Mouse (Mus musculus): ENCODE measurements around the gene Spaca6. TPM values are rescaled to one million over a fixed set of nuclear protein-coding genes. Genes with fewer than 3 reads are reported as not detected.
"Not testable (repeated sequence)": the region's sequence is repeated elsewhere in the genome, so short reads cannot be mapped to it uniquely, and the experiment has no call there.

Gene Spaca6
- total RNA-seq, 2 experiments from 2014 or later: 4.8 to 6.0 TPM

DNA sequence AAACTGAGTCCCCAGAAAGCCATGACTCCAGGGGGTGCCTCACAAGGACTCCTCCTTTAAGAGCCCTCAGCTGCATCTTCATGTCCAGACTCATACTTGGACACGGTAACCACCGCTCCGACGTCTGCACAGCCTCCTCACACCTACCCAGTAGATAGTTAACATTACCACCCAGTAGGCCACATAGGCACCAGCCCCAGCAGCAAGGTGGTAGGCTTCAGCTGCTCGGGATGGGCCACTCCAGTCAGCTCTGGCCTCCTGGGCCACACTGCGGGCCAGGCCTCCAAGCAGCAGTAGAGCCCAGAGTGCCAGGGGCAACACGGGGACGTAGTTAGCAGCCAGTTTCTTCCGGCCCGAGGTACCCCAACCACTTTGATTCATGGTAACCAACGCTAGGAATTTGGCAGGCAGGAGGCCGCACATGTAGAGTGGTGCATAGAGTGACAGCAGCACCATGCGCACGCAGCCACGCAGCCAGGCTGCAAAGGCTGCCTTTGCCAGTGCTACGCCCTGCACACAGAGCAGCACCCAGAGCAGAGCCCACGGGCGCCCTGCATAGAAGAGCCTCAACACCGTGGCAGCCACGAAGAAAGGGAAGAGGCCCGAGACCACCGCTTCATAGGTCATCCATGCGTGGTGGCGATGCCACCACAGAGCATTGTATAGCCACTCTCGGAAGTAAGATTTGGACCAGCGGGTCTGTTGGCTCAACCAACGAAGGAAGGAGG, 16.7 kb downstream of the Spaca6 start:
- no peak for DNase-seq (ENCODE audit: low spot score)

GRCm38 (mm10) chr17:17844606-17845005, 17.6 kb downstream of the Spaca6 start:
- not testable (repeated sequence) for DNase-seq (ENCODE audit: low spot score)

GRCm38 (mm10) chr17:17845187-17846027, 18.4 kb downstream of the Spaca6 start:
- peak; percentile 53 for DNase-seq (ENCODE audit: low spot score)

DNA sequence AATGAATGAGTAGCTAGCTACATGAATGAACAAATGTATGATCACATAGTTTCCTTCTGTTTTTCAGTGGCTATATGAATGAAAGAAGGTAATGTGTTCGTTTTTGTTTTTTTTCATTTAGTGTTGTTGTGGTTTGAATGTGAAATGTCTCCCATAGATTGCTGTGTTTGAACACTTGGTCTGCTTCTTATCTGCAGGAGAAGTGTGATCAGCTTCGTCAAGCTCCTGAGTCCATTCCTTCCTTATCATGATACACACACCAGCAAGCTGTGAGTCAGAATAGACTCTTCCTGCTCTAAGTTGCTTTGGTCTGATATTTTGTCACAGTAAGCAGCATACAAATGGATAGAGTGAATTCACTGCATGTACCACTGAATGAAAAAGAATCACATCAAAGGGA, 22.0 kb downstream of the Spaca6 start:
- DNase-seq (ENCODE audit: low spot score): no peak

DNA sequence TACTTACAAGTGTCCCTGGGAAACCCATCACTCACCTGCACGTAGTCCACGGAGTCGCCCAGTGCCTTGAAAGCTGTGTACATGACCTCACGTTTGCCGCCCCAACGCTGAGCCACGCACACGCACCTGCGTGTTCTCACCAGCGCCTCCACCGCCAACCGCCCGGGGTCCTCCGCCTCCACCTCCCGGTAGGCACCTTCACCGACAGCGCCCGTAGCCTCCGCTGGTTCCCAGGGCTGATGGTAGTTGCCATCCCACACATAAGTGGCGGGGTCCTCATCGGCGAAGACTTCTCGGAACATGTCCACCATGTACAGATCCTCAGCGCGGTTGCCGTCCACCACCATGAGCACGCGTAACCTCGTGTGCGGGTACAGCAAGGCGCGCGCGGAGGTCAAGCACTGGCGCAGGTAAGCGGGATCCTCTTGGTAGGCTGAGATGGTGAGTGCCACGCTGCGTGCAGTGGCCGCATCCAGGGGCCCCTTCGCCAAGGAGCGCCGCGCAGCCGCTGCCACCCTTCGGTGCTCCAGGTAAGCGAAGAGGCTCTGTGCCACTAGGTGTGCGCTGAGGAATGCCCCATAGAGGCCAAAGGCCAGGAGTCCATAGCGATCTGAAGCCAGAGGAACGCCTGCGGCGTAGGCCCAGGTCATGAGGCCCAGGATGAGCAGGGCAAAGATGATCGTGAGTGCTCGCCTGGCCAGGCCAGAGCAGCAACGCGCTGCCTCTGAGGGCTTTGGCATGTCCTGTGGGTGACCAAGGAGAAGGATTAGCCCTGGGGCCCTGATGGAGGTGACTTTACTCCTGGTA, 23.2 kb downstream of the Spaca6 start:
- no peak for DNase-seq (ENCODE audit: low spot score)

GRCm38 (mm10) chr17:17855064-17855838, 28.3 kb downstream of the Spaca6 start, which contains the start of gene Has1:
TSS of gene Has1 (minus strand) at chr17:17855205.
- DNase-seq (ENCODE audit: low spot score): no peak

DNA sequence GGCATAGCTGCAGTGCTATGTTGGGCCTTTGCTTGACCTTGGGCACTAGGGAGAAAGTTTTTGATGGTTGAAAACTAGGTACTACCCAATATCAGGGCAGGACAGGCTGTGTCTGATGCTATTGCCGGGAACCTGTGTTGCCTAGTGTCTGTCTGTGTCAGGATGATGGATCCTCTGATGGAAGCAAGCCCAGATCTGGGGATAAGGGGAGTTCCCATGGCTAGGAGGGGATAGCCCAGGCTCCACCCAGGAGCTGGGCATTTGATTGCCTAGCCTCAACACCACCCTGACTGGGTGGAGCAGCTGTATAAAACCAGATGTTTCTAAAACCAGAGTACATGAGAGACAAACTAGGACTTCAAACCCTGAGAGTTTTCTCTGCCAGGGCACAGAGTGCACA, 29.7 kb downstream of the Spaca6 start:
- DNase-seq (ENCODE audit: low spot score): no peak

DNA sequence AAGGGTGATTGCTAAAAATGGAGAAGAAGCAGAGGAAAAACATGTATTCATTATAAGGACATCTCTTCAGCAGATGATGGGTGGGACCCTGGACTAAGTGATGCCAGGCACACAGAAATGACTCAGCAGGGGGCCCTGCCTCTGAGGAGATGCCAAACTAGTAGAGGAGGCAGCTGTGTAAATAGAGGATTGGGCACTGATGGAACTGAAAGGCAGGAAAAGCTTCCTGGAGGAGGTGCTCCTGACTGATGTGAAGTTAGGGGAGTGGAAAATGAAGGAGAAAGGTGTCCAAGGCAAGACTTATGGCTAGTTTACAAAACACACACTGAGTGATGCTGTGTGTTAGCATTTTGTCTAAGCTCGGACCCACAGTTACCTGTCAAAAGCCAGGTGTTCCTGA, 30.5 kb downstream of the Spaca6 start:
- DNase-seq (ENCODE audit: low spot score): no peak

DNA sequence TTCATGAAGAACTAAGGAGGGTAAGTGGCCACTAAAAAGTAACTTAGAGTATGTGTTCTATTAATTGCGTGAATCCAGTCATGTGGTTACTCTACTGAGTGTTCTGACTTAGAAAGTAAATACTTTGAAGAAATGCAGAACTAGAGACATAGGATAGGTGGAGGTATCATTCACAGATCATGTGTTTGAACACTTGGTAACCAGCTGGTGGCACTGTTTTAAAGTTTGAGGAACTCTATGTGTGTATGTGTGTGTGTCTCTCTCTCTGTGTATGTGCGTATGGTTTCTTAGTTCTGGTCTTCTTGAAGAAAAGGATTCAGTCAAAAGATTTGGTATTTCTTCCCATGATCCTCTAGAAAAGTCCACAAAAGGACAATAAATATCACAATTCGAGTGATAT, 33.2 kb downstream of the Spaca6 start:
- no peak for DNase-seq (ENCODE audit: low spot score)

DNA sequence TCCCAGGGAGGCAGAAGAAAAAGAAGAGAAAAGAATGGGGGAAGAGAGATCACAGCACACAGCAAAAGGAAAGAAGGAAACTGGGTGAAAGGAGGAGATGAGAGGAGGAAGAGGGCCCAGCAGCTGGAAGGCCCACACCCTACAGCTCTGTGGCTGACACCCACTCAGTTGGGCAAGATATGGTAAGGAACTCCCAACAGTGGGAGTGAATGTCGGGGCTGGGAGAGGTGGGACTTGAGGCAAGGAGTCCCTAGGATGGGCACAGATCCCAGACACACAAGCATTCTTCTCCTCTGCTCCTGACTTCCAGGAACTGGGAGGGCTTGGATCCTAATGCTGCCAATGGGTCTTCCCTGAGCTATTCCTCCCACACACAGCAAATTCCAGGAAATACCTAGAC, 35.4 kb downstream of the Spaca6 start:
- DNase-seq (ENCODE audit: low spot score): peak; percentile 19

GRCm38 (mm10) chr17:17865168-17865567, 38.2 kb downstream of the Spaca6 start:
- DNase-seq (ENCODE audit: low spot score): no peak

GRCm38 (mm10) chr17:17866801-17867469, 40.0 kb downstream of the Spaca6 start:
- DNase-seq (ENCODE audit: low spot score): peak; percentile 19

GRCm38 (mm10) chr17:17870892-17871550, 44.1 kb downstream of the Spaca6 start:
- DNase-seq (ENCODE audit: low spot score): no peak

- no peak for DNase-seq (ENCODE audit: low spot score)
Measured at GRCm38 (mm10) chr17:17871697-17872096, 44.7 kb downstream of the Spaca6 start.

DNA sequence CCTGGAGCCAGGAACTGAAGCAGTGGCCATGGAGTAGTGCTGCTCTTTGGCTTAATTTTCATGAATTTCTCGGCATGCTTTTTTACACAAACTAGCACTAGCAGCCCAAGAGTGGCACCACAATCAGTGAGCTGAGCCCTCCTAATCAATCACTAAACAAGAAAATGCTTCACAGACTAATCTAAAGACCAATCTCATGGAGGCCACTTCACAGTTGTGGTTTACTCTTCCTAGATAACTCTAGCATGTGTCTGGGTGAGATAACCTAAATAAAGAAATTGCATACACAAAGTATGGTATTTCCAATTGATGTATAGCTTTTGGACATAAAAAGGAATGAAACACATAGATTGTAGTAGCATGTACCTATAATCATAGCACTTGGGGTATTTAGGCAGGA, 52.4 kb downstream of the Spaca6 start:
- no peak for DNase-seq (ENCODE audit: low spot score)

DNA sequence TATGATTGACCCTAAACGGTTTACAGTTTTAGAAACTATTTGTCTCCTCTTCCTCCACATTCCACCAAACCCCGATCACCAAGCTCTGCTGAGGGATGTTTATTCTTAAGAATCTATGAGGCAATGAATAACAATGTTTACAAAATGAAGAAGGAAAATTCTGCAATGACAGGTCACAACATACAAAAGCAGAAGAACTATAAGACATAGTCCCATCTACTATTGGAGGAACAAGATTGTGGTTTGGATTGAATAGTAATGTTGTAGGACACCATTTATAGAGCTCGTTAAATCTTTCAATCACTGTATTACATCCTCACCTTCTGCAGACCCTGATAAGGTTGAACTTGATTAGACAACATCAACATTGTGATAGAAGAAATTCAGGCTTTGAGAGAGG, 55.7 kb downstream of the Spaca6 start:
- no peak for DNase-seq (ENCODE audit: low spot score)

- DNase-seq (ENCODE audit: low spot score): no peak
Measured at GRCm38 (mm10) chr17:17883840-17884239, 56.9 kb downstream of the Spaca6 start, which contains the start of gene Fpr1. TSS of gene Fpr1 (minus strand) at chr17:17883940.

DNA sequence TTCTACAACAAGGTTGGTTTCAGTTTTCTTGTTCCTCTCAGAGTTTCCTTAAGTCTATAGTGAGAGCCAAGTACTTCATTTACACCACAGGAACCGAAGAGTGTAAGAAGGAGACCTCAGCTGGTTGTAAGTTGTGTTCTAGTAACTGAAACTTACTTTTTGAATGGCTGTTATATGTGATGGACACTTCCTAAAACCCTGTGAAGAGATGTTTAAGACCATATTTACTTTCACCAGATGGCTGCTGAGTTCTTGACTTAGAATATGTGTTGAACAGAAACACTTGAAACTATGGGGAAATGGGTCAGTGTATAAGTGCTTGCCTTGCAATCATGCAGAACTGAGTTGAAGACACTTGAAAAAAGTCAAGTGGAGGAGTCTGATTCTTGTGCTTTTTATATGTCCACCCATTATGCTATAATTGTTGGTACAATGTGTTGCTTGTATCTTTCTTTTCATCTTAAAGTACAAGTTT, 60.9 kb downstream of the Spaca6 start, which contains the start of the genes Fpr2 and Fpr3:
TSS of gene Fpr2 (plus strand) at position 51 of the 475 bp plus-strand sequence.
TSS of gene Fpr3 (plus strand) at position 79 of the 475 bp plus-strand sequence.
- DNase-seq (ENCODE audit: low spot score): no peak

DNA sequence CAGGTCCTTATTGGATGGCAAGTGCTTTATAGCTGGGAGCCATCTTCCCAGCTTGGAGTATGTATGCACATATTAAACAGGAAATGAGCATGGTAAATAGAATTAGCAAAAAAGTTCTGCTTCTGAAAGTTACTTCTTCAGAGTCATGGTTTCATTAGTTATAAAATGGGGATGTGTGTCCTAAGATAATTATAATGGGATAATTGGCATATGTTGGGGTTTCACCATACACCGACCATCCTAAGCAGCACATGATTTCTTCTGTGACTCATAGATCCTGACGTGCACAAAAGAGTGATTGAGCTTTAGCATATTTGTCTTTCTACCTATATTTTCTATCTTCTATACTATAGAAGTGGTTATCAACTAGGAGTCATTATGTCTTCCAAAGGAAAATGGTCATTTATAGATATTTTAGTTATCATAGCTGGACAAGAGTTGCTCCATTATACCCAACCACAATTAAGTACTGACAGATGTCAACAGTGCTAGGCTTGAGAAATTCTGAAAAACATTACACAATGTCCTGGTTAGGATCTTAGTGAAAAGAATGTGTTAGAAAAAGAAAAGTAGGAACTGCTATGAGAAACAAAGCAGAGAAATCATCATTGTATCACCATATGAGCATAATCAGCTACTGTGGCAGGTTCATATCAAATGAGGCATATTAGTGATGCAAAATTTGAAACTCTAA, 62.9 kb downstream of the Spaca6 start:
- DNase-seq (ENCODE audit: low spot score): no peak
